Mouse (Mus musculus) forebrain, embryonic 11.5 days (tissue): ENCODE measurements around the gene Prrc2c. TPM values are rescaled to one million over a fixed set of nuclear protein-coding genes. Genes with fewer than 3 reads are reported as not detected.
"Not testable (repeated sequence)": the region's sequence is repeated elsewhere in the genome, so short reads cannot be mapped to it uniquely, and the experiment has no call there.

Source experiments
- ATAC-seq: fragments of 200-750 bp; cut with Nextera tagmentation; replicated peaks from 2 replicates; pipeline ENCODE4 v1.8.0; 2017; ENCODE audit warnings: moderate TSS enrichment; ENCODE audit not compliant: low FRiP score
- DNase-seq: peaks from one replicate; pipeline ENCODE4 v3.0.0-alpha.2; 2017; ENCODE audit warnings: low spot score
- H3K27ac ChIP-seq: fragments of 300-500 bp; sonication (generic); 2 replicates; pipeline ENCODE4 v1.5.1; 2014; ENCODE audit warnings: low read depth, low read length
- H3K27me3 ChIP-seq: fragments of 300-500 bp; sonication (generic); 2 replicates; pipeline ENCODE4 v1.6.1; 2014; ENCODE audit warnings: mild to moderate bottlenecking, low read length, mixed read lengths; ENCODE audit not compliant: control insufficient read depth, insufficient read depth
- H3K36me3 ChIP-seq: fragments of 300-500 bp; sonication (generic); 2 replicates; pipeline ENCODE4 v1.6.1; 2014; ENCODE audit warnings: mild to moderate bottlenecking, low read length, moderate library complexity, mixed read lengths; ENCODE audit not compliant: control insufficient read depth, insufficient read depth
- H3K4me1 ChIP-seq: fragments of 300-500 bp; sonication (generic); replicated peaks from 2 replicates; pipeline ENCODE4 v1.6.1; 2014; ENCODE audit warnings: low read length, mixed read lengths; ENCODE audit not compliant: control insufficient read depth, insufficient read depth
- H3K4me2 ChIP-seq: fragments of 300-500 bp; sonication (generic); 2 replicates; pipeline ENCODE4 v1.6.1; 2014; ENCODE audit warnings: low read depth, mild to moderate bottlenecking, low read length, moderate library complexity, mixed read lengths; ENCODE audit not compliant: severe bottlenecking
- H3K4me3 ChIP-seq: fragments of 300-500 bp; sonication (generic); 2 replicates; pipeline ENCODE4 v1.5.1; 2014; ENCODE audit warnings: low read depth, low read length
- H3K9ac ChIP-seq: fragments of 300-500 bp; sonication (generic); 2 replicates; pipeline ENCODE4 v1.6.1; 2014; ENCODE audit warnings: low read length
- H3K9me3 ChIP-seq: fragments of 300-500 bp; sonication (generic); 2 replicates; pipeline ENCODE4 v1.6.1; 2016; ENCODE audit warnings: low read length, mixed read lengths; ENCODE audit not compliant: control insufficient read depth
- WGBS: fragments of 180-500 bp; shearing (Covaris S2); extraction: QIAGEN DNeasy Blood & Tissue Kit; methylation state at CpG from one replicate; pipeline ENCODE4 v1.1.7; 2014; 5-methylcytosine and 5-hydroxymethylcytosine counted together
- microRNA-seq: library from miRNA; unstranded; fragments of <30 nt; microRNA quantifications from one replicate; pipeline ENCODE4, GENCODE M21; 2016; ENCODE audit not compliant: insufficient number of aligned reads
- polyA plus RNA-seq: library from polyadenylated mRNA; unstranded; fragments of >200 nt; fragmentation: Nextera tagmentation; extraction: Ambion mirVana; gene quantifications from 2 replicates; pipeline ENCODE4 v1.2.1, GENCODE M21; 2014

Prrc2c gene
- polyA plus RNA-seq, 1 experiment from 2014 or later: 160 TPM

DNA sequence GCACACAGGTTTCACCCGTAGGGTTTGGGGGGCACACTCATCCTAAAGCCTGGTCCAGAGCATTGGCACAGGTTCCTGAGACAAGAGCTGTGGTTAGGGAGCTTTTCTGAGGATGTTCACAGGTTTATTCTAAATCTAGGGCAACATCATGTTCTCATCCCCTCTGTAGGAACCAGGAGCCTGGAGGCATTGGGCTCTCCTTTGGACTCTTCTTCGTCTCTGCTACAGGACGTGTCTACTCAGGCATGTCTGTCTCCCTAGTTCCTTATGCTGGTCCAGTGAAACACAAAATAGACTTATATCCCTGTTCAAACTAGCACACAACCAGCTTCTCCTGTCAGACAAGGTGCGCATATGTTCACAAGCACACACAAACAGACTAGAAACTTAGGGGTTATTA, 101.8 kb downstream of the Prrc2c start:
- H3K9ac ChIP-seq: no peak overlapping the region
- WGBS: 91% methylated on average over 4 of the region's 4 CpGs

DNA sequence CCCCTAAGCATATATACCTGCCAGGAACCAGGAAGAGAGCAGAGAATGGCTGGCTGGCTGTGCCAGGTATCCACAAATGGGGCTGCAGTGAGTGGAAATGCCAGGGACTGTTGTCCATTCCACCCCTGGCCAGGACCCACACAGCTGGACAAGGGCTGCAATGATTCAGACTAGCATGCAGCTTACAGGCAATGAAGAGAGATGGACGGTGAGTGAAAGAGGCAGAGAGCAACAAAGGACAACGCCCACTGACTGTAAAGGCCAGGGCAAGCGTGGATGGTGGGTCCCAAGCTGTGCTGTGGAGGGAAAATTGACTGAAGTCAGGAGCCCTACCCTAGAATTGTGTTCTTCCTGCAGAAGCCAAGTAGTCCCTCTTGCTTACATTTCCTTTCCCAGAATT, 103.8 kb downstream of the Prrc2c start:
- DNase-seq: no peak
- Histone ChIP-seq H3K27me3 (no peaks in the 10 kb centered on the region), H3K4me3 (no peak overlapping the region), H3K4me1 (no peaks in the 10 kb centered on the region), H3K36me3 (no peaks in the 10 kb centered on the region), H3K4me2 (no peak overlapping the region), H3K9me3 (no peaks in the 10 kb centered on the region), H3K9ac (no peak overlapping the region), H3K27ac (no peak overlapping the region)
- ATAC-seq: no peak
- 79% methylated on average over 3 of the region's 3 CpGs for WGBS

More for the DNA sequence above, 101.8 kb downstream of the Prrc2c start:
- H3K4me3 ChIP-seq: no peak overlapping the region
- H3K4me2 ChIP-seq: no peak overlapping the region
- H3K36me3 ChIP-seq: no peaks in the 10 kb centered on the region
- H3K27ac ChIP-seq: no peak overlapping the region
- H3K9me3 ChIP-seq: no peaks in the 10 kb centered on the region
- H3K4me1 ChIP-seq: no peaks in the 10 kb centered on the region
- ATAC-seq (no peak), DNase-seq (no peak)
- no peaks in the 10 kb centered on the region for H3K27me3 ChIP-seq

DNA sequence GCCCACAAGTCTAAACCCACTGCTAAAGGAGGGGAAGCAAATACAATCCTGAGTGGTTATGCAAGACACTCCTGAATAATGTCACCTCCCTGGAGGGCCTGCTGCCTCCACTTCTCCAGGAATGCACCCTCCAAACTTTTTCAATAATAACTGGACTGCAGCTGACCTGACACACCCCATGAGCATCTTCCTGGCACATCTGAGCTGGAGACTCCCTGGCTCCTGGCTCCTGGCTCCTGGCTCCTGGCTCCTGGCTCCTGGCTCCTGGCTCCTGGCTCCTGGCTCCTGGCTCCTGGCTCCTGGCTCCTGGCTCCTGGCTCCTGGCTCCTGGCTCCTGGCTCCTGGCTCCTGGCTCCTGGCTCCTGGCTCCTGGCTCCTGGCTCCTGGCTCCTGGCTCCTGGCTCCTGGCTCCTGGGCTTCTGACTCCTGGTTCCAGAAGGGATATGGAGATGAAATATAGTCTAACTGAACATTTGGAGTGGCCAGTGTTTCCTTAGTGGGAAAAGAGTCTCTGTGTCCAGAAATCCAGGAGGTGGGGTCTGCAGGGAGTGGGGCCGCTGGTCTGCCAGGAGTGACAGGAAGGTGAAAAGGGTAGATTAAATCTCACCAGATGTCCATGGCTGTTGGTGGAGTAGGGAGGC, 104.9 kb downstream of the Prrc2c start:
- 75% methylated on average over 1 of the region's 1 CpGs for WGBS
- H3K27me3 ChIP-seq, H3K9ac ChIP-seq, DNase-seq, H3K4me3 ChIP-seq, H3K9me3 ChIP-seq, H3K4me1 ChIP-seq, H3K4me2 ChIP-seq, ATAC-seq, H3K27ac ChIP-seq, H3K36me3 ChIP-seq: not testable (repeated sequence)

DNA sequence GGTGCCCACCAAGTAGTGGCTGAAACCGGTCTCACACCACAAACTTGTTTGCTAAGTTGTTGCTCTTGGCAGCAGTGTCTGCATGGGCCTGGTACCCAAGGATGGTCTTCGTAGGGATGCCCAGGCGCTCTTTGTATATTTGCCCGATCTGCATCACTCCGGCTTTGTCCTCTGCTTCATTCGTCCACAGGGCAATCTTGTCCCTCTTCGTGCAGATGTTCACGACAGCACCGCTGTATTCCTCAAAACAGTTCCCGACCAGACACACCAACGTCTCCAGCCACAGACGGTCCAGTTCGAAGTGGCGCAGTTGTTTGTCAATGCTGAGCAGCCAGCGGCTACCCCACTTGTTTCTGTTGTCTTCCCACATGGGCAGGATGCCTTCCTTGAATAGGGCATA, 112.0 kb downstream of the Prrc2c start:
- ATAC-seq, H3K27ac ChIP-seq, H3K4me1 ChIP-seq, H3K4me3 ChIP-seq, H3K27me3 ChIP-seq, H3K36me3 ChIP-seq, H3K4me2 ChIP-seq, DNase-seq, H3K9ac ChIP-seq, H3K9me3 ChIP-seq: not testable (repeated sequence)
- 96% methylated on average over 15 of the region's 15 CpGs for WGBS

GRCm38 (mm10) chr1:162627821-162628220, 112.5 kb downstream of the Prrc2c start:
- H3K27ac ChIP-seq, H3K9me3 ChIP-seq, H3K4me3 ChIP-seq, H3K4me2 ChIP-seq, ATAC-seq, H3K4me1 ChIP-seq, H3K36me3 ChIP-seq, DNase-seq, H3K27me3 ChIP-seq, H3K9ac ChIP-seq: not testable (repeated sequence)
- 92% methylated on average over 4 of the region's 4 CpGs for WGBS

DNA sequence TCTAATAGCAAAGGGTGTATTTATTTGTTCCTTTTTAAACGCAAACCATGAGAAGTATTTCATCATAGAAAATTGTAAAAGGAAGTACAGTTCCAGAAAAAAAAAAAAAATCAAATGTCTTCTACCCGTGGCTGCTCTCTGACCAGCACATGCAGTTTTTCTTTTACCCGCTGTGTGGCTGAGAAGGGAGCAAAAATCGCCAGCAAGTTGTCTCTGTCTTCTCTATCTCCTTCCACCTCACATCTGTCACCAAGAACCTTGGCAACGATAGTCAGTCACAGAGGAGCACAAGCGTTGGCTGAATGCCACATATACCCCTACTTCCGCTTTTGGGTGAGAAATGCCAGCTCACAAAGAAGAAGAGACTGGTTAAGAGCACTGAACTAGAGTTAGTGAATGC, 115.1 kb downstream of the Prrc2c start:
- Histone ChIP-seq H3K27me3 (no peaks in the 10 kb centered on the region), H3K9ac (no peak overlapping the region), H3K4me1 (no peaks in the 10 kb centered on the region), H3K9me3 (no peaks in the 10 kb centered on the region), H3K4me3 (no peak overlapping the region), H3K36me3 (no peaks in the 10 kb centered on the region), H3K4me2 (no peak overlapping the region), H3K27ac (no peak overlapping the region)
- WGBS: 75% methylated on average over 7 of the region's 7 CpGs
- DNase-seq: no peak
- ATAC-seq: no peak

DNA sequence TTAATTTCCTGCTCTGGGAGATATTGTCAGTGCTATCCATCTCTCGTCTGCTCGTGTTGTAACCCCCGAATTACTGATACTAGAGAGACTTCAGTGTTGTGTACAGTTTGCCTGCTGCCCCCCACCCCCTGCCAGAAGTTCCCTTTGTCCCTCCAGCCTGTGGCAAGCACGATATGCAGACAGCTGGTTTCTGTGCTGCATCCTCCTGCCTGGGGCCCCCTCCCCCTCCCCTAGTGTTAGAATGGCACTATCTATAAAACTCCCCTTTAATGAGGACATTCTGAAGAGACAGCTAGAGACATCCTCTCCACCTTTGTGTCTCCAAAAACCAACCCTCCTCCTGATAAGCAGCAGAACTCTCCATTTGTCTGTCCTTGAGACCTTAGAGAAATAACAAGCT, 116.5 kb downstream of the Prrc2c start:
- WGBS: 58% methylated on average over 4 of the region's 4 CpGs
- no peak for ATAC-seq

More for the DNA sequence above, 116.5 kb downstream of the Prrc2c start:
- H3K27me3 ChIP-seq: no peaks in the 10 kb centered on the region
- no peak overlapping the region for H3K27ac ChIP-seq
- H3K36me3 ChIP-seq: no peaks in the 10 kb centered on the region
- no peaks in the 10 kb centered on the region for H3K9me3 ChIP-seq
- H3K9ac ChIP-seq: no peak overlapping the region
- H3K4me1 ChIP-seq: no peaks in the 10 kb centered on the region
- no peak overlapping the region for H3K4me3 ChIP-seq
- H3K4me2 ChIP-seq: no peak overlapping the region
- DNase-seq: no peak

Small RNAs within 50 kb of the gene (microRNA-seq; reads per million reads assigned to microRNA genes)
- gene Gm27616: not detected

Other genes with a start within 250 kb of the Prrc2c start
- 20.5 and 23.1 TPM in 2 replicates for gene Mettl13, start 192.0 kb downstream of the Prrc2c start, polyA plus RNA-seq
- 51.2 and 64.3 TPM in 2 replicates for gene Vamp4, start 170.0 kb downstream of the Prrc2c start, polyA plus RNA-seq
- gene Myoc, start 101.4 kb downstream of the Prrc2c start, polyA plus RNA-seq: not detected in 2 replicates
- gene Myocos, start 82.3 kb downstream of the Prrc2c start, polyA plus RNA-seq: not detected in 2 replicates
- 0.37 and 0.71 TPM in 2 replicates for gene Fmo4, start 73.4 kb upstream of the Prrc2c start, polyA plus RNA-seq
- gene Fmo1, start 126.1 kb upstream of the Prrc2c start, polyA plus RNA-seq: 15.3 and 19.9 TPM in 2 replicates
- gene Fmo2, start 158.2 kb upstream of the Prrc2c start, polyA plus RNA-seq: 0.13 and 0.29 TPM in 2 replicates
- not detected in 2 replicates for gene Fmo6, start 197.0 kb upstream of the Prrc2c start, polyA plus RNA-seq
- not detected in 2 replicates for gene Fmo3, start 244.0 kb upstream of the Prrc2c start, polyA plus RNA-seq